Mouse (Mus musculus): ENCODE data around the gene Sult2b1. TPM values are rescaled to one million over a fixed set of nuclear protein-coding genes. Genes with fewer than 3 reads are reported as not detected.
A peak's percentile ranks its signal among the peaks of the same experiment; 100 is the strongest.

Sult2b1 gene
- total RNA-seq, 1 experiment from 2014 or later, result 0.52 TPM

DNA sequence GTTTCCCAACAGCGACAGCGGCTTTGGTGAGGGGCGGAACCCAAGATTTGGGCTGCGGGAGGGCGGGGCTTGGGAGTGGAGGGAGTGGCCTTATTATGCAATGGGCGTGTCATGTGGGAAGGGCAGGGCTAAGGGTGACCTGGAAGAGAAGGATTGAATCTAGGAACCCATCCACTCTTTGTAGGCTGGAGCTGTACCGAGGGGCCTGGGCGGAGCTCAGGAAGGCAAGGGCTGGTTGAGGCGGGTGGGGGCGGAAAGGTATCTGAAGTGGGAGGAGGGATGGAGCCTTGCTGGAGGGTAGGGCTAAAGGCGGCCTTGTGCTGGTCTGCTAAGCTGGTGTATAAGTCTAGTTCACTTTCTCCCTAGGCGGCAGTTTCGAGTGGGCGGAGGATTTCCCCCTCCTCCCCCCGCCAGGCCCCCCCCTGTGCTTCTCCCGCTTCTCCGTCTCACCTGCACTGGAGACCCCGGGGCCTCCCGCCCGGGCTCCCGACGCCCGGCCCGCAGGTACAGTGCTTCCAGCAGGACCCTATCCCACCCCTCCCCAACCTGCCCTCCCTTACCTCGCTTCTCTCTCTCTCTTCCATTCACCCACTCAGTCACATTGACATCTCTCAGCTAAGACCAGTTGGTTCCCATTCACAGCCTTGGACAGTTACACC is 16.2 kb upstream of the Sult2b1 start:
- DNase-seq, result peak; percentile 76

DNA sequence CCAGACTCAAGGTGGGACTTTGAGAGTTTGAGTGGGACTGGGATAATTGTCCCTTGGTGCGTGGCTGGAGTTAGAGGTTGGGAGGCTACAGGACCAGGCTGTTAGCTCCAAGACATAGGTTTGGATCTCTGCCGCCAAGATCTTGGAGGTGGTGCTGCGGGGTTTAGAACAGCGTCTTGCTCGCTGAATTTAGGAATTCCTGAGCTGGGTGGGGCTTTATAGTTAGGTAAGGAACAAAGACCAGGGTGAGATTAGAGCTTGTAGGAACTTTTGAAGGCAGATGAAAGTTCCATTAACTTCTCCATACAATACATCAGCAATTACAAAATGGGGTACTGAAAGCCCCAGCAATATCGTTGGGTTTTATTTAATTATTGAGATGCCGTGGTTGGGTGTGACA is 15.5 kb upstream of the Sult2b1 start:
- DNase-seq, result no peak

DNA sequence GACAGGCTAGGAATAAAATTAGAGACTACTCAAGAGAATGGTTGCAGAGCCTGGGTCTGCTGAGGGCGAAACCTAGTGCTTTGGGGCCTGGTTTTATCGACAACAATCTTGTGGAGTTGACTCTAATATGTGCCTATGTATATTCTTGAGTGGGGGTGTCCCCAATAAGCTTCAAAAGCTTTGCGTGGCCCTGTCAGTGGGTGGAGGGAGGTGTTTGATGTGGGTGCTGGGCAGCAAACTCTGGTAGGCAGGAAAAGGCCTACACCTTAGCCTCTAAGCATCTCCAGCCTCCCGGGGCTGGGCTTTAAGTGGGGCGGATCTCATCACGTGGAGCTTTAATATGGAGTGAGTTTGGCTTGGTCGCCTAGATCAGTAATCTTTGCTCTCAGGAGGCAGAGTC is 14.5 kb upstream of the Sult2b1 start:
- no peak for DNase-seq

DNA sequence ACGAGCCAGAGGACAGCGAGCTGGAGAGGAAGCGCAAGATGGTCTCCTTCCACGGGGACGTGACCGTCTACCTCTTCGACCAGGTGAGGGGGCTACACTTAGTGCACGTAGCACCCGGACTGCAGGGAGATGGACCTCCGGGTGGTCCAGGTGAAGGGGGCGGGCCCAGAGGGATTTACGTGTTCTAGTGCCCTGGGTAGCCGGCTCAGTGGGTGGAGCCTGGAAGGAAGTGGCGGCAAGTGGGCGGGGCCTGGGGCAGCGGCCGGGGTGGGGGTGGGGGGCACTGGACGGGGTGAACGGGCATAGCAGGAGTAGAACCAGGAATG is 14.0 kb upstream of the Sult2b1 start:
- peak; percentile 59 for DNase-seq

DNA sequence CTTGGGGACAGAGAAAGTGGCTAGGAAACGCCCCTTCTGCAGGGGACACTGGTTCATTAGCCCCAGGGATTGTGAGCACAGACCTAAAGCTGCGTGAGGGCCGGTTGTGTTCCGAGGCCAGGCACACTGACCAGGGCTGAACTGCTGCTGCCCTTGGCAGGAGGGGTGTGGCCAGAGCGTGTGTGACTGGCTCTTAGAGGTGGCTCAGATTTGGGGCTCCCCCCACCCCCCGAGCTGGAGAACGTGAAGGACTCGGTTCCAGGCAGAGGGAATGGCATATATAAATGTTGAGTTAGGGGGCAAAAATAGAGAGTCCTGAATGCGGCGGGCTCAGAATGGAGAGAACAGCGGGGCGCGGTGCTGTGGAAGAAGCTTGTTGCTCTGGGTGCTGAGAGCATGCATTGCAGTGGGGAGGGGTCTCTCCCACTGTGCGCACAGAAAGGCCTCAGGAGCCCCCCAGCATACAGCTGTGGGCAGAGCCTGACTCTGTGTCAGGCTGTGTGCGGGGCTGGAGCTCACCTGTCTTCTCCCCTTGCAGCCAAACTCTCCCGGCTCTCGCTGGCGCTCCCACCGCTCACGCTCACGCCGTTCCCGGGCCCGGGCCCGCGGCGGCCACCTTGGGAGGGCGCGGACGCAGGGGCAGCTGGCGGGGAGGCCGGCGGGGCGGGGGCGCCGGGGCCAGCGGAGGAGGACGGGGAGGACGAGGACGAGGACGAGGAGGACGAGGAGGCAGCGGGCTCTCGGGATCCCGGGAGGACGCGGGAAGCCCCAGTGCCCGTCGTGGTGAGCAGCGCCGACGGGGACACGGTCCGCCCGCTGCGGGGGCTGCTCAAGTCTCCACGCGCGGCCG is 13.4 kb upstream of the Sult2b1 start:
- DNase-seq, result peak; percentile 66

DNA sequence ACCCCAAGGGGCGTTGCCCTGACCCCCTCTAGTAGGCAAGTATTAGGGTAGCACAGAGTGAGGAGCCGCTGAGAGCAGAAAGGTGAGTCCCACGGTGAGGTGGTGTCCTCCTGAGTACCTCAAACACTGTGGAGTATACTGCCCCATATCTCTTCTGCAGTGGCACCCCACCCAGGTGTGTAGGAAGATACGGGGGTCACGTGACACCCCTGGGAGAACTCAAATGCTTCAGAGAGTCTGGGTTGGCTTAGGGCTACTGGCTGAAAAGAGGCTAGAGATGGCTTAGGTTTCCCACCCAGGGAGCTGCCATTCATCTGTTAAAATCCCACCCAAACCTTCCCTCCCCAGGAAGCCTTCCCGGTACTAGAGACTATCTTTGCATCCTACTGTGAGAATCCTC is 12.5 kb upstream of the Sult2b1 start:
- no peak for DNase-seq

- DNase-seq, result no peak
Measured at GRCm38 (mm10) chr7:45794971-45795370, 10.5 kb upstream of the Sult2b1 start.

- DNase-seq, result no peak
Measured at GRCm38 (mm10) chr7:45793969-45794585, 9.6 kb upstream of the Sult2b1 start.

- DNase-seq, result peak; percentile 59
Measured at GRCm38 (mm10) chr7:45793240-45793639, 8.8 kb upstream of the Sult2b1 start.

- DNase-seq, result no peak
Measured at GRCm38 (mm10) chr7:45791756-45792490, 7.5 kb upstream of the Sult2b1 start.

- DNase-seq, result peak; percentile 54
Measured at GRCm38 (mm10) chr7:45790721-45791120, 6.3 kb upstream of the Sult2b1 start.

DNA sequence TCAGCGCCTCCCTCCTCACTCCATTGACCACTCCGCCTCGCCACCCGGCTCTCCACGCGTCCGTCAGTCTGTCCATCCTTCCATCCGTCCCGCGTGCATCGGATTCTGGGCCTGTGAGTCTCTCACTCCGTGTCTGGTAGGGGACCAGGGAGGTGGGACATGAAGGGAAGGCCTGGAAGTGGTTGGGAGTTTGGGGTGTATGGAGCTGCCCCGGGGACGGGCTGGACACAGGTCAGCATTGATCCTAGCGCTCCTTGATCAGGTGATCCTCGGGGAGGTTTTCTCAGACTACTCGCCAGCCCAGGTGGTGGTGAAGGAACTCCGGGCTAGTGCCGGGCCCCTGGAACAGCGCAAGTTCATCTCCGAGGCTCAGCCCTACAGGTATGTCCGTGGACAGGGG is 3.2 kb upstream of the Sult2b1 start:
- DNase-seq, result no peak

DNA sequence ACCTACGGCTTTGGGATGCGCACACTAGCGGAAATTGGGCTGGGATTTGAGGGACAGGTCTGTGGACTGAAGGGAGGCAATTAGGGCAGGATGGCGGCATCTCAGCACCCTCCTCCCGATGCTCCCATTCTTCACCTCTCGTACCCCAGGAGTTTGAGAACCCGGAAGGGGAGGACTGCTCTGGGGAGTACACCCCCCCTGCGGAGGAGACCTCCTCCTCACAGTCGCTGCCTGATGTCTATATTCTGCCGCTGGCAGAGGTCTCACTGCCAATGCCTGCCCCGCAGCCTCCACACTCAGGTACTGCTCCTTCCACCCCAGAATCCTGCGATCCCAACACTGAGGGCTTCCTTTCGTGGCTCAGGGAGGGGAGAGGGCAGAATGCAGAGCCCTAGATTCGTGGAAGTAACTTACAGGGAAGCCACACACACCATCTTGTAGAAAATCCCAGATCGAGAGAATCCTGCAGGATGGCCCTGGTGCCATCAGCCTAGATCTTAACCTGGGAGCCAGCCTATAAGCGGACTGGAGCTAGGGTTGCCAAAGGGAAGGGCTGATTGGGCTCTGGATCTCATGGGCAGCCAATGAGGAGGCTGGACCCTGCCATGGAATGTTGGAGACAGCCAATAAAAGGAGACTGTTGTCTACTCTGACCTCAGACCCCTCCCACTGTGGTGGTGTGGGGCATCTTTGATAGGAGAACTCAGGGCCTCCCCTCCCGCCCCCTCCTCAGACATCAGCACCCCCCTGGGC is 2.4 kb upstream of the Sult2b1 start:
- DNase-seq, result peak; percentile 39

DNA sequence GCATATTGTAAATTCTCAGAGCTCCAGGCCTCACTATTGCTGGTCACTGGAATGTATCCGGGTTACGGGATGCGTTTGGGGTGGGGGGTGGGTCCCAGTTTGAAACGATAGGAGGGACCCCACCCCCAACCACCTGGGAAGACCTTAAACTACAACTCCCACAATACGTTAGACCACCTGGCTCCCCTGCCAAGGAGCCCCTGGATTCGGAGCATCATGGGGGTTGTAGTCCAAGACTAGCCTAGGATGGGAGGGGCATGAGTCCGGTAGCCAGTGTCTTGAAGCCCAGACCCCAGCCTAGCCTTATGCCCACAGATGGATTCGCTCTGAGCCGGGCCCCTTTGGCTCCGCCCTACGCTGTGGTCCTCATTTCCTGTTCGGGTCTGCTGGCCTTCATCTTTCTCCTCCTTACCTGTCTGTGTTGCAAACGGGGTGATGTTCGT is 1.7 kb upstream of the Sult2b1 start:
- DNase-seq, result no peak

DNA sequence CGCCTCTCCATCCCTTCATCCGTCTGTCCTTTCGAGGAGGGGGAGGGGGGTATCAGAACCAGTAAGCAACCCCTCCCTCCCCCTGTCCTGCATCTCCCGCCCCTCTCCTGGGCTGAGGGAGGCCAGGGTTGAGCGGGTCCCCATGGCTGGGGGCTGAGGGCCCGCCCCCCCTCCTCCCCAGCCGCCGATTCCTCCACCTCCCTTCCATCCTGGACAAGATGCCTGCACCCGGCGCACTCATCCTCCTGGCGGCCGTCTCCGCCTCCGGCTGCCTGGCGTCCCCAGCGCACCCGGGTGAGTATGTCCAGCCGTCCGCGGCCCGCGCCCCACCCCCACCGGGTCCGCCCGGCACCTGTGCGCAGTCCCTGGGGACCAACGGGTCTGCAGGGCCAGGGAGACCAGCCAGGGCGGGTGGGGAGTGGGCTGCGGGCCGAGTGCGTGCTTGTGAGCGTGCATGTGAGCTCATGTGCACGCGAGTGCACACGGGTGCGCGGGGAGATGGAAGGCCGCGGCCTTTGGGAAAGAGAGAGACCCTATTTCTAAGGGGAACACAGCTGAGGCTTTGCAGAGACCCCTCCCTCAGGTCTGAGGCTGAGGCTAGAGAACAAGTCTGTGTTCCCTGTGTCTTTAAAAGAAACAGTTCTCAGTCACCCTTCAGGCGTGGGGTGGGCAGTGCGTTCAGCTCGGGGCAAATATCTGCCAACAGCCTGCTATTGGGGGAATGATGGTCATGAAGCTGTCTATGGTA is 1.1 kb upstream of the Sult2b1 start:
- DNase-seq, result peak; percentile 56

DNA sequence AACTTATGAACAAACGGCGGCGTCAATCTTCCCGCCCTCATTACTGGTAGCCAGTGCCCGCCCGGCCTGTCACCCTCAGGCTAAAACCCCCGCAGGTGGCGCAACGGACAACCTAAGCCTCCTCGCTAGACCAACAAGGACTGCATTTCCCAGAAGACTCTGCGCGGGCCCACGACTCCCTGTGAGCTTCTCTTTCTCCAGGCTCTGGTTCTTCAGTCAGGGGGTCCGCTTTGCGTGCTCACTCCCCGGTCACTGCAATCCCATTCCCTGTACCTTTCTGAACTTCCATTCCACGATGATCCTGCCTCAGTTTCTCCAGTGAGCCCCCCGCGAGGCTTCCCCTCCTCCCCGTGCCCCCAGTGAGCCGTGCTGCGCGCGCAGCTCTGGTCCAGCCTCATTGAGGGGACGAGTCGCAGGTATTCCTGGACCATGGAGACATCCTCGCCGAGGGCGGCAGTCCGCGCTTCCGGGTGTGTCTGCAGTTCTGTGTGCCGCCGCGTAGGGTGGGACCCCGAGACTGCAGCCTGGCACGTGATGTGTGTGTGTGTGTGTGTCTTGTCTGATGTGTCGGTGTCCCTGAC is 868 bp downstream of the Sult2b1 start, which contains the start of gene Lmtk3:
Gene Lmtk3 (plus strand): TSS at position 228 of the 581 bp plus-strand sequence.
- DNase-seq, result peak; percentile 77

DNA sequence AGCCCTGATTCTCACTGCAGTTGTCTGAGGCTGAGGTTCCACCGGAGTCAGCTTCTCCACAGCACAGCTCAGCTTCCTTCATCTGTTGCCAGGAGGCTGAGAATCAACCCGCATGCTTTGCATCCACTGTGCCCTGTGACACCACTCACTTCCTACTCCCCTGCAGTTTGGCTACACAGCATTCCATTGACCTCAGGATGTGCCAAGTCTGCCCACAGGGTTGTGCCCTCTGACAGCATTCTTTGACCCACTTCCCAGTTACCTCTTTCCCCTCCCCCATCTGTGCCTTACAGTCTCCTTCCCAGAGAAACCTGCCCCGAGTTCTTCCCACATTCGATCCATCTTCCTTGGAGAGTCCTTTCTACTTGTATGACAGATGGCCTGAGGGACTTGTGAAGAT is 2.2 kb downstream of the Sult2b1 start:
- no peak for DNase-seq

DNA sequence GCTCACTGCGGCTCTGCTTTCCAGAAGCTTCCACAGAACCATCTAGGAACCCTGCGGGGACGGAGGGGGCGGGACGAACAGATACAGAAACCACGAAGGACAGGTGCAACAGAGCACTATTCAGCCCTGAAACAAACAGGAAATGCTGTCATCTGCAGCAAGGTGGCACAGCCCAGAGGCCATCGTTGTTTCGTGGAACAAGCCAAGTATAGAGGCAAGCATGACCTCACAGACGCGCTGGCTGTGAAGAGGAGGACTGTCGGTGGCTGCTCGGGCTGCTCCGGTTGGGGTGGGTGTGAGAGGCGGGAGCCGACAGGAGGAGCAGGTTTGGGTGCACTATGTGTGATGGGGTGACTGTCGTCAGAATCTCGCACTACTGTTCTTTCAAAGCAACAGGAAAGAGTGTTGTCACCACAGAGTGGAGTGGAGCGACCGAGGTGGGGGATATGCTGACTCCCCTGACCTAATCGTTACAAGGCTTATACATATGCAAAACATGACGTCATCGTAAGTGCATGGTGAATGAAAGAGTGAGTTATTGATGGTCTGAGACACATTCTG is 5.3 kb downstream of the Sult2b1 start:
- no peak for DNase-seq

GRCm38 (mm10) chr7:45775237-45775636 is 9.2 kb downstream of the Sult2b1 start:
- DNase-seq, result no peak

DNA sequence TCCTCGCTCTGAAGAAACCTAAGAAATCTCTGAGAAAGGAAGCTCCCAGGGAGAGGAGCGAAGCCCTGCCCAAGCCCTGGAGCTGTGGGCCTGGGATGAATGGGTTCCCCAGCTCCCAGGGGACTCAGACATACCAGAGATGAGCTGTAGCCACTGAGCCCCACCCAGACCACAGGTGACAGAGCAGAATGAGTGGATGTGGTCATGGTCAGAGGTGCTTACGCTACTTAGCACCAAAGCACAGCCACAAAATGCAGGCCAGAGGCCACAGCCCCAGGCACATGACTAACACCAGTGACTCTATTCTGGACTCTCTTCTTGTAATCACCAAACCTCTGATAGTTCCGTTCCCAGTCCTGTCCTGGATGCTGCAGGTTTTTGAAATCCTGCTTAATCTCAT is 13.4 kb downstream of the Sult2b1 start:
- DNase-seq, result no peak
